Mouse (Mus musculus) thymus, adult 2 months (tissue): ENCODE results near the gene Nectin1. TPM values are rescaled to one million over a fixed set of nuclear protein-coding genes. Genes with fewer than 3 reads are reported as not detected.

Experiments used
- DNase-seq: peaks from one replicate; pipeline ENCODE4 v3.0.0; 2021
- H3K27ac ChIP-seq: fragments of 200-500 bp; 2 replicates; pipeline ENCODE4 v1.5.1; 2012; ENCODE audit warnings: low read length, control low read depth; ENCODE audit not compliant: control insufficient read depth, insufficient read depth
- H3K27me3 ChIP-seq: fragments of 200-500 bp; 2 replicates; pipeline ENCODE4 v1.6.1; 2012; ENCODE audit warnings: mild to moderate bottlenecking, low read length, moderate library complexity, mixed read lengths; ENCODE audit not compliant: control insufficient read depth, insufficient read depth
- H3K36me3 ChIP-seq: fragments of 200-500 bp; 2 replicates; pipeline ENCODE4 v1.6.1; 2012; ENCODE audit warnings: mild to moderate bottlenecking, low read length, moderate library complexity; ENCODE audit not compliant: control insufficient read depth, insufficient read depth
- H3K4me1 ChIP-seq: fragments of 200-500 bp; replicated peaks from 2 replicates; pipeline ENCODE4 v1.6.1; 2012; ENCODE audit warnings: low read length; ENCODE audit not compliant: control insufficient read depth, insufficient read depth
- H3K4me3 ChIP-seq: fragments of 200-500 bp; 2 replicates; pipeline ENCODE4 v1.5.1; 2012; ENCODE audit warnings: mild to moderate bottlenecking, low read length, control low read depth, moderate library complexity; ENCODE audit not compliant: control insufficient read depth, insufficient read depth
- CTCF ChIP-seq: fragments of 200-500 bp; IDR thresholded peaks from 2 replicates; pipeline ENCODE4 v1.5.1; 2012; ENCODE audit warnings: mild to moderate bottlenecking, control low read depth, low read length, moderate library complexity, borderline replicate concordance; ENCODE audit not compliant: control insufficient read depth, poor library complexity, insufficient read depth; ENCODE audit errors: extremely low read depth
- POLR2A ChIP-seq: fragments of 200-500 bp; IDR thresholded peaks from 2 replicates; pipeline ENCODE4 v1.6.1; 2012; ENCODE audit warnings: mild to moderate bottlenecking, low read length, control low read depth, moderate library complexity; ENCODE audit not compliant: control insufficient read depth, poor library complexity, insufficient read depth; ENCODE audit errors: extremely low read depth
- WGBS: fragments of 180-500 bp; shearing (Covaris S2); methylation state at CpG from one replicate; pipeline ENCODE4 v1.1.7; 2018; 5-methylcytosine and 5-hydroxymethylcytosine counted together
- polyA plus RNA-seq: library from polyadenylated mRNA; depleted of rRNA; stranded (reverse); fragments of >200 nt; gene quantifications from 2 replicates; pipeline ENCODE4 v1.2.3, GENCODE M21; 2012

Gene Nectin1
- polyA plus RNA-seq, 1 experiment = 23.3 TPM

- H3K27me3 ChIP-seq = no peaks in the 10 kb centered on the region
- no peak for DNase-seq
- TF ChIP-seq CTCF (no peak), POLR2A (no peak)
- H3K36me3 ChIP-seq = no peaks in the 10 kb centered on the region
- 49% methylated on average over 7 of the region's 7 CpGs for WGBS
- no peak overlapping the region for H3K4me3 ChIP-seq
- H3K4me1 ChIP-seq = no peaks in the 10 kb centered on the region
- no peak overlapping the region for H3K27ac ChIP-seq
Observed at GRCm38 (mm10) chr9:43808546-43808945, 64.8 kb downstream of the Nectin1 start.

GRCm38 (mm10) chr9:43813156-43813555 lies 69.4 kb downstream of the Nectin1 start:
- Histone ChIP-seq H3K4me1 (no peaks in the 10 kb centered on the region), H3K36me3 (no peaks in the 10 kb centered on the region), H3K4me3 (no peak overlapping the region), H3K27ac (no peak overlapping the region), H3K27me3 (no peaks in the 10 kb centered on the region)
- WGBS = 76% methylated on average over 2 of the region's 2 CpGs
- DNase-seq = no peak
- no peak for TF ChIP-seq CTCF

- Histone ChIP-seq H3K27me3 (no peaks in the 10 kb centered on the region), H3K27ac (no peak overlapping the region), H3K4me3 (no peak overlapping the region), H3K36me3 (no peaks in the 10 kb centered on the region), H3K4me1 (no peaks in the 10 kb centered on the region)
- 93% methylated on average over 5 of the region's 5 CpGs for WGBS
- DNase-seq = no peak
- TF ChIP-seq CTCF = no peak
- no peak for TF ChIP-seq POLR2A
Observed at GRCm38 (mm10) chr9:43822206-43822605, 78.4 kb downstream of the Nectin1 start.

- TF ChIP-seq CTCF (no peak), POLR2A (no peak)
Observed at GRCm38 (mm10) chr9:43825178-43825577, 81.4 kb downstream of the Nectin1 start.

GRCm38 (mm10) chr9:43826558-43827253 lies 82.9 kb downstream of the Nectin1 start:
- H3K4me1 ChIP-seq = no peaks in the 10 kb centered on the region
- H3K36me3 ChIP-seq = no peaks in the 10 kb centered on the region
- H3K4me3 ChIP-seq = no peak overlapping the region
- WGBS = 81% methylated on average over 8 of the region's 8 CpGs
- H3K27ac ChIP-seq = no peak overlapping the region
- no peaks in the 10 kb centered on the region for H3K27me3 ChIP-seq
- TF ChIP-seq CTCF = no peak
- TF ChIP-seq POLR2A = no peak
- DNase-seq = no peak

More at GRCm38 (mm10) chr9:43825178-43825577, 81.4 kb downstream of the Nectin1 start:
- Histone ChIP-seq H3K4me1 (no peaks in the 10 kb centered on the region), H3K27me3 (no peaks in the 10 kb centered on the region), H3K36me3 (no peaks in the 10 kb centered on the region), H3K4me3 (no peak overlapping the region), H3K27ac (no peak overlapping the region)
- no peak for DNase-seq
- 75% methylated on average over 5 of the region's 5 CpGs for WGBS

GRCm38 (mm10) chr9:43827593-43827992 lies 83.8 kb downstream of the Nectin1 start:
- H3K27me3 ChIP-seq = no peaks in the 10 kb centered on the region
- DNase-seq = peak; percentile 53
- no peaks in the 10 kb centered on the region for H3K36me3 ChIP-seq
- H3K4me3 ChIP-seq = no peak overlapping the region
- 49% methylated on average over 5 of the region's 5 CpGs for WGBS
- TF ChIP-seq CTCF = peak; percentile 90; the same call in 1 of the 2 replicates
- TF ChIP-seq POLR2A = no peak
- no peaks in the 10 kb centered on the region for H3K4me1 ChIP-seq
- H3K27ac ChIP-seq = no peak overlapping the region

- H3K4me3 ChIP-seq = no peak overlapping the region
- no peaks in the 10 kb centered on the region for H3K4me1 ChIP-seq
- no peak overlapping the region for H3K27ac ChIP-seq
- DNase-seq = no peak
- H3K27me3 ChIP-seq = no peaks in the 10 kb centered on the region
- no peak for TF ChIP-seq CTCF
- TF ChIP-seq POLR2A = no peak
- H3K36me3 ChIP-seq = no peaks in the 10 kb centered on the region
- 67% methylated on average over 6 of the region's 6 CpGs for WGBS
Observed at GRCm38 (mm10) chr9:43828960-43829359, 85.2 kb downstream of the Nectin1 start.
